Mouse (Mus musculus) adrenal gland, postnatal 36 days (tissue): ENCODE data around the gene Pfpl. TPM values are rescaled to one million over a fixed set of nuclear protein-coding genes. Genes with fewer than 3 reads are reported as not detected.

Experiments
- DNase-seq, 2 experiments: peaks; one replicate each; pipeline ENCODE4 v3.0.0; 2021; ENCODE audit warnings: mixed read lengths in 1 of 2
- long read RNA-seq, 2 experiments: library from polyadenylated mRNA; stranded (forward); transcript quantifications; one replicate each; pipeline ENCODE4 v2.0.0; 2021; ENCODE audit warnings: borderline sequencing depth in 2 of 2
- total RNA-seq, 2 experiments: library from RNA; stranded (reverse); gene quantifications; 2 replicates each; pipeline ENCODE4 v1.2.3; 2021

The Pfpl gene
- total RNA-seq = not detected
- long read RNA-seq, experiment 1 = 0 reads
- long read RNA-seq, experiment 2 = 0 reads

GRCm38 (mm10) chr19:12427605-12428004 is at the start of gene Pfpl:
TSS of gene Pfpl (plus strand) at chr19:12427905.
- no peak for DNase-seq

DNA sequence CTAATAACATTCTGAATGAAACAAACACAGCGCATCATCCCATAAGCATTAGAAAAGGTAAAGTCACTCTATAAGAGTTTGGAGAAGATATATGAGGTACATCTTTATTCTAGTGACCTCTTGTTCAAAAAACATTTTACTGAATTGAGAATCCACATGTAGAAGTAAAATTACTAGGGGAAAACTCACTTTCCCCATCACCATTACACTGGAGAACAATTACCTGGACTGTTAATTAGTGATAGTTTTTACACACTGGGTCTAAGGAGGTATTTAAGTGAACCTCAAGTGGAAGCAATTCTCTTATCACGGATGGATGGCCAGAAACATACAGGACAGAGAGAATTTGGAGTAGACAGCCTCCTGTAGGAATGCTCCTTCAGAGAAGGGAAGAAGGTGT is 40.7 kb upstream of the Pfpl start, which contains the start of gene Olfr1440:
Gene Olfr1440, plus strand, starts transcription at position 301 of the 400 bp plus-strand sequence.
- no peak for DNase-seq

DNA sequence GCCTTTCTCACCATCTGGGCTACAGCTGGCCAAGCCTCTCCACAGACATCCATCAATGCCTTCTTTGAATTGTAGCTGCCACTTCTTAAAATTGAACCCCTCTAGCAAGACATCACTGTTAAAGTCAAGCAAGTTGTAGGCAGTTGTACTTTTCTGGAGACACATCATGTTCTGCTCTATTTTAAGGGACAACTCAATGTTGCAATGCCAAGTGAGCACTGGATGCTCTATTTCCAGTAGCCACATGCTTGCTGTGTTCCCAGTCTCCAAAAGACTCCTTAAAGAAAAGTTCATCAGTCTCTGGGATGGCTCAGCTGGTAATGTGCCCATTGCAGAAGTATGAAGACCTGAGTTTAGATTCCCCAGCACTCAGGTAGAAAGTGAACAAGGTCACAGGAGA is 14.0 kb upstream of the Pfpl start:
- no peak for DNase-seq

DNA sequence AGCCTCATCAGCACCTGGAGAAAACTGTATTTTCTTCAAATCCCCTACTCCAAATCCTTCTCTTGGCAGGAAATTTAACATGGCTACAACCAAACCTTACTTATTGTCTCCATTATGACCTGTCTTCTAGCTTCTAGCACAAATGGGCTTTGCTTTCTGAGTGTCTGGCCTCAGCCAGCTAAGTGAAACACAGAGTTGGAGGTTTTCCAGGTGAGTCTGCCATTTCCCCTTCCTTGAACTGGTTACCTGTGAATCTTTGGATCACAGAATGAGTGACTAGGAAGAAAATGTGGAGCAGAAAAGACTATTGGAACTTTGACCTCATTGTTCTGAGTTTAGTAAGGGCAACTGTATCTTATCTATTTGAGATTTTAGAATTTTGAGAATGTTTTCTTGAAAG is 10.3 kb upstream of the Pfpl start, which contains the start of gene Olfr1441:
Gene Olfr1441, plus strand, starts transcription at position 73 of the 400 bp plus-strand sequence.
- no peak for DNase-seq

DNA sequence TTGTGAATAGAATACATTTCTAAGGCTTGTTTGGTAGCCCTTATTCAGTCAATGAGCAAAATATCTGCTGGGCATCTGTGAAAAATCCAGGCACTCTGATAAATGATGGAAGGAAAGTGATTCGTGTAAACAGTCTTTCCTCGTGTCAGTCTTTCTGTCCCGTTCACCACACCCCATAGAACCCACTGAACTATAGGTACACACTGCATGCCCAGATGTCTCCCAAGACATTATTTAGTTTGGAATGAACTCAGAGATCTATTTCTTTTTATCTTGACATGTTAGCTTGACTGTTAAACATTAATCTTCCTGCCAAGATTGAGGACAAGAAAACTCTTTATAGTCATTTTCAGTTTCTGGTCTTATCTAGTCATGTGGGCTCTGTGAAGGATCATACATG is 9.4 kb upstream of the Pfpl start:
- DNase-seq = no peak

- no peak for DNase-seq
Measured at GRCm38 (mm10) chr19:12420555-12420954, 7.2 kb upstream of the Pfpl start.

- DNase-seq = no peak
Measured at GRCm38 (mm10) chr19:12421680-12422079, 6.0 kb upstream of the Pfpl start.

GRCm38 (mm10) chr19:12427101-12427500 is 604 bp upstream of the Pfpl start:
- no peak for DNase-seq

GRCm38 (mm10) chr19:12433033-12433432 is 5.3 kb downstream of the Pfpl start:
- peak; percentile 17 to 44 for DNase-seq

DNA sequence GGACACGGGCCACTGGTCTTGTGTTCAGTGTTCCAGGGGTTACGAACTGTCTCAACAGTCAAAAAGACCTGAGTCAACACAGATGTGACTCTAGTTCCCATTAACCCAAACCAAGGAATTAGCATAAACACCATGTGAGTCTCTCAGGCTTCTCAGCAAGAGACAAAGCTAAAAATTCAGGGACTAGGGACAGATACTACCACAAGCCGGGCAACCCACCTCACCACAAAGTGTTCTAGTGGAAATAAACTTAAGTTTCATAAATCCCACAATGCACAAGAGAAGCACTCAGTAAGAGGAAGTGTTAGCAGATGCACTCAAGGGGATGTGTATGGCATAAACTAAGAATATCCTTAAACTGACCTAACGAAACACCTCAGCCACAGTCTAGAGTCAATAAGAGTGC is 7.3 kb downstream of the Pfpl start:
- no peak for DNase-seq

GRCm38 (mm10) chr19:12435750-12436524 is 8.2 kb downstream of the Pfpl start:
- no peak for DNase-seq

DNA sequence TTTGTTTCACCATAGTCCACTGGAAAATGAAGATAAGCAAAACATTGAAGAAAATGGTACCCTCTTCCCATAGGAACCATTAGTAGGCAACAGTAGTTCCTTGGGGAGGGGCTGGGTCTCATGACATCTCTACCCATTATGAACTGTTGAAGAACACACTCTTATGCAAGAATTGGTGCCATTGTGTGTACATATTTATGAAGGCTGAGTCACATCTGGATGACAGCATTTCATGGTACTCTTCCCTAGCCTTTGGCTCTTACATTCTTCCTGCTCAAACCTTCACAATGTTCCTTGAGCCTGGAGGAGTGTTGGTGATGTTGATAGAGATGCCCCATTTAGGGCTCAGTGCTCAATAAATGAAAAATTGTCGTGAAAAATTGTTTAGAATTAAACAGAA is 11.9 kb downstream of the Pfpl start:
- DNase-seq = no peak

- DNase-seq = no peak
Measured at GRCm38 (mm10) chr19:12440103-12440725, 12.5 kb downstream of the Pfpl start.

DNA sequence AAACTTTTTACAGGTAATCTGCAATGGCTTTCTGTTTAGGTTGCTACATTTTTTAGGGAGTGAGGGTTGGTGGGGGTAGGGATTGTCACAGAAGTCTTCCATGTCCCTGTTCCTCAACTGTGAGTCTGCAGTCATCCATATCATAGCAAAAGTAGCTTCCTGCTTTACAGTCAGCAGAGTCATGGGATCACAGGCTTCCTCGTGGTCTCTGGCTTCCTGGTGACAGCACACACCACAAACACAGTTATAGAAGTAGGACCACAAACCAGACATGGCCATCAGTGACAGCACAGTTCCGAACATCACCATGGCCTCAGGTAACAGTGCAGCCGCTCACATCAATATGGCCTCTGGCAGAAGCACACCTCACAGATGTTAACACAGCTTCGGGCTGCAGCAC is 14.9 kb downstream of the Pfpl start:
- no peak for DNase-seq

GRCm38 (mm10) chr19:12445014-12445413 is 17.3 kb downstream of the Pfpl start:
- no peak for DNase-seq

DNA sequence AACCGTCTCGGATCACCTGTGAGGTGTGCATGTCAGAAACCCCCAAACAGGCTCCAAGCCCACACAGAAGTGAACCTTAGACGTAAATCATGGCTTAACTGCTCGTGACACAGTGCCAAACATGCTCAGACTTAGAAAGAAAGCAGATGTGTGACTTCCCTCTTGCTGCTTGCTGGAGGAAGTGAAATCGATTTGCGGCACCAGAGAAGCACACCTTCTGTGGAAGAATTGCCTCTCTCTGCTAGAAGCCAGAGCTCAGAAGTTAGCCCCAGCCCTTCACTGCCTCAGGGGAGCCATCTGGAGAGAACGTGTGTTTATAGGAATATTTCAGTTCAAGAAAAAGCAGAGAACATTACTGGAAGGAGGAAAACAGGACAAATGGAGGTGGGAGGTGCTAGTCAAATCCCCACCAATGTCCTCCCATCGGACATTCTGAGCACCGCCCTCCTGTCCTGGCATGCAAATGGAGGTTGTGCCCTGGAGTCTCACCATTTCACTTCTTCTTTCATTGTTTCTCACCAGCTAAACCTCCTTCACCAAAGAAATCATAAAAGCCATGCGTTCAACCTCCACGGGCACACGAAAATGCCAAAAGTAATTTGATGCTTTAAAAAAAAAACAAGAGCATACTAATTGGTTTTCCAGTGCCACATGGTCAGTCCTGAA is 29.8 kb downstream of the Pfpl start:
- no peak for DNase-seq

DNA sequence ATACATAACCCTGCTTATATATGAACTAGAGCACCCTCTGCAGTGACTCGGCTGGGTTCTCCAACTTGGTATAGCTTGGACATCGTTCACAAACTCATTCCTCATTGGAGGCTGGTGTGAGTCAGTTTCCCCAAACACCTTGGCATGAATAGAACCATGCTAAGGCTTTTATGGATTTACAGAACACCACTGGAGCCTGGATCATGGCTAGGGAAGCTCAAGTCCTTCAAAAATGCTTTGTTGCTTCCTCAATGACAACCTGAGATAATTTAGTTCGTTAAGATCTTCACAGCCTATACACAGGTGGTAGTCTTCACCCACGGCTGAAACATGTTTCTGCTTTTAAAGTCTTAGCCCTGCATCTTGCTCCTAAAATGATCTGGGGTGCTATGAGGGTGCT is 31.8 kb downstream of the Pfpl start:
- no peak for DNase-seq

GRCm38 (mm10) chr19:12460282-12461249 is 32.9 kb downstream of the Pfpl start, which contains the start of gene Mpeg1:
TSS of gene Mpeg1 (plus strand) at chr19:12460779.
- DNase-seq = no peak

- DNase-seq = no peak
Measured at GRCm38 (mm10) chr19:12462851-12463721, 35.4 kb downstream of the Pfpl start.

GRCm38 (mm10) chr19:12463722-12464035 is 36.0 kb downstream of the Pfpl start:
- peak in 1 of 2 experiments; percentile 58 for DNase-seq

DNA sequence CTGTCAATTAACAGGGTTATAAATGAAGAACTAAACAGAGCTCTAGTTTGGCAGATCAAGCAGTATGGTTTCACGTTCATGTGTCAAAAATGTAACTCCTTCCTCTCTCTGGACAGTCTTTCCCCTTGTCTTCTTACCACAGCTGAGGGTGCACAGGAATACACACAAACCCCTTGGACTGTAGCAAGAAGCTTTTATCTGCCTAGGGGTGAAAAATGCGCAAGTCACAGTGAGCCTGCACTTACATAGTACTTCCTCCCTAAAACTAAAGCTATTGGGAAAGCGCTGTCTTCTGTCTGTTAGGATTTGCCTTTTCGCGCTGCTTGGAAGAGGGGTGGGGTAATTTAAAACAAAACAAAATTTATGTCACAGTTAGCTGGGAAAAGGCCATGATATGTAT is 36.4 kb downstream of the Pfpl start:
- DNase-seq = no peak
